Mouse (Mus musculus) bone marrow, adult 2 months (tissue): Measurements from ENCODE around the gene Rgp1. TPM values are rescaled to one million over a fixed set of nuclear protein-coding genes. Genes with fewer than 3 reads are reported as not detected.

Source experiments
- H3K27ac ChIP-seq: fragments of 200-500 bp; 2 replicates; pipeline ENCODE4 v1.5.1; 2012; ENCODE audit warnings: low read depth, mild to moderate bottlenecking, control low read depth, inconsistent platforms, low read length; ENCODE audit not compliant: control insufficient read depth, poor library complexity, insufficient read depth
- H3K4me1 ChIP-seq: fragments of 200-500 bp; 2 replicates; pipeline ENCODE4 v1.6.1; 2011; ENCODE audit warnings: low read length; ENCODE audit not compliant: control insufficient read depth, insufficient read depth
- H3K4me3 ChIP-seq: fragments of 200-500 bp; replicated peaks from 2 replicates; pipeline ENCODE3; 2011; ENCODE audit warnings: mild to moderate bottlenecking, low read depth, low read length, control low read depth; ENCODE audit not compliant: control insufficient read depth
- CTCF ChIP-seq: fragments of 200-500 bp; IDR thresholded peaks from 2 replicates; pipeline ENCODE4 v1.5.1; 2011; ENCODE audit warnings: low read length, control low read depth; ENCODE audit not compliant: control insufficient read depth, insufficient read depth
- POLR2A ChIP-seq: fragments of 200-500 bp; IDR thresholded peaks from 2 replicates; pipeline ENCODE4 v1.6.1; 2011; ENCODE audit warnings: low read depth, mild to moderate bottlenecking, control low read depth, low read length, borderline replicate concordance; ENCODE audit not compliant: control insufficient read depth
- WGBS: fragments of 180-500 bp; shearing (Covaris S2); methylation state at CpG from one replicate; pipeline ENCODE4 v1.1.7; 2018; 5-methylcytosine and 5-hydroxymethylcytosine counted together
- polyA plus RNA-seq: library from polyadenylated mRNA; stranded (reverse); fragments of >200 nt; gene quantifications from 2 replicates; pipeline ENCODE4 v1.2.4, GENCODE M21; 2011; ENCODE audit warnings: low replicate concordance; ENCODE audit not compliant: missing spikeins, insufficient read depth, insufficient read length

Rgp1 gene
- 20.1 and 43.5 TPM in 2 replicates for polyA plus RNA-seq

- Histone ChIP-seq H3K4me3 (peak within 1 kb of the TSS; percentile 96), H3K4me1 (no peaks in the 10 kb centered on the region; the same call in 1 of the 2 replicates), H3K27ac (peak within 1 kb of the TSS; percentile 84)
- under 1% methylated on average over 75 of the region's 76 CpGs for WGBS
- TF ChIP-seq CTCF (no peak), POLR2A (peak; percentile 94)
Measured at GRCm38 (mm10) chr4:43578376-43579204, at the start of gene Rgp1, which contains the start of gene Gba2. TSS of gene Rgp1 (plus strand) at chr4:43578715. TSS of gene Gba2 (minus strand) at chr4:43578873.

GRCm38 (mm10) chr4:43530081-43530501, 48.4 kb upstream of the Rgp1 start:
- no peak overlapping the region for H3K27ac ChIP-seq
- TF ChIP-seq POLR2A, result no peak
- TF ChIP-seq CTCF, result no peak
- H3K4me3 ChIP-seq, result no peak overlapping the region
- WGBS, result 60% methylated on average over 8 of the region's 8 CpGs
- H3K4me1 ChIP-seq, result no peaks in the 10 kb centered on the region

GRCm38 (mm10) chr4:43530581-43530980, 47.9 kb upstream of the Rgp1 start:
- no peak for TF ChIP-seq POLR2A
- peak; percentile 79 for TF ChIP-seq CTCF
- WGBS, result 15% methylated on average over 7 of the region's 7 CpGs
- Histone ChIP-seq H3K4me1 (no peaks in the 10 kb centered on the region), H3K4me3 (no peak overlapping the region), H3K27ac (no peak overlapping the region)

GRCm38 (mm10) chr4:43533270-43533669, 45.2 kb upstream of the Rgp1 start:
- Histone ChIP-seq H3K4me1 (no peaks in the 10 kb centered on the region), H3K4me3 (no peak overlapping the region), H3K27ac (no peak overlapping the region)
- TF ChIP-seq CTCF, result no peak
- no peak for TF ChIP-seq POLR2A
- 94% methylated on average over 9 of the region's 9 CpGs for WGBS

- TF ChIP-seq CTCF (no peak), POLR2A (no peak; the same call in 1 of the 2 replicates)
Measured at GRCm38 (mm10) chr4:43535628-43536027, 42.9 kb upstream of the Rgp1 start.

GRCm38 (mm10) chr4:43536031-43536430, 42.5 kb upstream of the Rgp1 start:
- no peak overlapping the region for H3K27ac ChIP-seq
- no peak overlapping the region for H3K4me3 ChIP-seq
- 93% methylated on average over 9 of the region's 9 CpGs for WGBS
- TF ChIP-seq CTCF (no peak), POLR2A (no peak)
- no peaks in the 10 kb centered on the region for H3K4me1 ChIP-seq

More at GRCm38 (mm10) chr4:43535628-43536027, 42.9 kb upstream of the Rgp1 start:
- H3K4me1 ChIP-seq, result no peaks in the 10 kb centered on the region
- no peak overlapping the region for H3K4me3 ChIP-seq
- no peak overlapping the region for H3K27ac ChIP-seq
- 95% methylated on average over 8 of the region's 8 CpGs for WGBS

- TF ChIP-seq POLR2A (no peak), CTCF (no peak)
- WGBS, result 93% methylated on average over 3 of the region's 3 CpGs
Measured at GRCm38 (mm10) chr4:43542044-43542443, 36.5 kb upstream of the Rgp1 start.

GRCm38 (mm10) chr4:43546375-43547047, 32.0 kb upstream of the Rgp1 start:
- Histone ChIP-seq H3K27ac (no peak overlapping the region), H3K4me1 (no peaks in the 10 kb centered on the region; the same call in 1 of the 2 replicates), H3K4me3 (no peak overlapping the region)
- TF ChIP-seq POLR2A, result no peak
- no peak for TF ChIP-seq CTCF
- 90% methylated on average over 12 of the region's 12 CpGs for WGBS

More at GRCm38 (mm10) chr4:43542044-43542443, 36.5 kb upstream of the Rgp1 start:
- Histone ChIP-seq H3K4me1 (no peaks in the 10 kb centered on the region), H3K27ac (no peak overlapping the region), H3K4me3 (no peak overlapping the region)
